Mouse (Mus musculus) neutrophil, adult 59 days (primary cell): ENCODE measurements around the gene Gpr108. TPM values are rescaled to one million over a fixed set of nuclear protein-coding genes. Genes with fewer than 3 reads are reported as not detected.

Experiments used
- total RNA-seq, 2 experiments: library from RNA; stranded (reverse); gene quantifications; 1 replicate in 1 of 2; 2 replicates in 1 of 2; pipeline ENCODE4 v1.2.4; 2023

Gpr108 gene
- 10 to 100 TPM; 52.0 to 56.1 TPM for total RNA-seq

DNA sequence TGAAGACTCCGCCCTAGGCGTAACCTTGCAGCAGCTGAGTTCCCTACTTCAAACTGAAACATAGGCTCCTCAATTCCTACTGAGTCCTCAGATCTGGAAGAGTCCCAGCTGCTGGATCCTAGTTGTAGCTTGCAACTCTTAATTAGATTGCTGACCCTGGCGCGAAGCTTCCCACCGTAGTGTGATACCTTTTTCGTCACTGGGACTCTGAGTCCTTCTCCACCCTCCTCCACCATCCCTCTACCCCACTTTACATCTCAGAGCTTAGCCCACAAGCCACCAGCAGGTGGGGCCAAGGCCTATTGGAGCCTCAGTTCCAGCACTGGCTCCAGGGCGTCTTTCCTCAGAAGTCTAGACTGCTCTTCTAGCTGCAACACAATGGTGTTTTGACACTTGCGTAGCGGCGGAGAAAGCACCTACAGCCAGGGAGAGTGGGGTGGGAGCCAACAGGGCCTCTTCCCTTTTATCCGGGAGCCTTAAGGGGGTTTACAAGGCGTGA is at the start of gene Gpr108:
TSS of gene Gpr108 (minus strand) at position 246 of the 499 bp plus-strand sequence.

DNA sequence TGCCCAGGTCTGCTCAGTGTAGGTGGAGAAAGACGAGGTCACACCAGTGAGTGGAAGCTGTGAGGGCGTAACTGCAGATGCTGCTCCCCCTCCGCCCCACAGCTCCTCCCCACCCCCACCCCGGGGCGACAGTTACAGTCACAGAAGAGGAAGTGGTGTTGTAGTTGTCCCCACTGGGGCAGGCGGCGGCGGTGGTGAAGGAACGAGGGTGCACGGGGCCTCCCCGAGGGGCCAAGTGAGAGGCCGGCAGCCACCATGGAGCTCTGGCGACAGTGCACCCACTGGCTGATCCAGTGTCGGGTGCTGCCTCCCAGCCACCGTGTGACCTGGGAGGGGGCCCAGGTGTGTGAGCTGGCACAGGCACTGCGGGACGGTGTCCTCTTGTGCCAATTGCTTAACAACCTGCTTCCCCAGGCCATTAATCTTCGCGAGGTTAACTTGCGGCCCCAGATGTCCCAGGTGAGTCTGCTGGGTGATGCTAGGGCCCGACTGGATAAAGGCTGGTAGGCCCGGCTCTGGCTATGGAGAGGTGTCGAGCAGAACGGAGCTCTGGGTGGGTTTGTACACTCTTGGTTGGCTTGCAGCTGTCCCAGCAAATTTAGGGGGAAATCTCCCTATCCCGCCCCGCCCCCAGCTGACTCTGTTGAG is 30.8 kb upstream of the Gpr108 start, which contains the start of gene Vav1:
TSS of gene Vav1 (plus strand) at position 158 of the 648 bp plus-strand sequence.

DNA sequence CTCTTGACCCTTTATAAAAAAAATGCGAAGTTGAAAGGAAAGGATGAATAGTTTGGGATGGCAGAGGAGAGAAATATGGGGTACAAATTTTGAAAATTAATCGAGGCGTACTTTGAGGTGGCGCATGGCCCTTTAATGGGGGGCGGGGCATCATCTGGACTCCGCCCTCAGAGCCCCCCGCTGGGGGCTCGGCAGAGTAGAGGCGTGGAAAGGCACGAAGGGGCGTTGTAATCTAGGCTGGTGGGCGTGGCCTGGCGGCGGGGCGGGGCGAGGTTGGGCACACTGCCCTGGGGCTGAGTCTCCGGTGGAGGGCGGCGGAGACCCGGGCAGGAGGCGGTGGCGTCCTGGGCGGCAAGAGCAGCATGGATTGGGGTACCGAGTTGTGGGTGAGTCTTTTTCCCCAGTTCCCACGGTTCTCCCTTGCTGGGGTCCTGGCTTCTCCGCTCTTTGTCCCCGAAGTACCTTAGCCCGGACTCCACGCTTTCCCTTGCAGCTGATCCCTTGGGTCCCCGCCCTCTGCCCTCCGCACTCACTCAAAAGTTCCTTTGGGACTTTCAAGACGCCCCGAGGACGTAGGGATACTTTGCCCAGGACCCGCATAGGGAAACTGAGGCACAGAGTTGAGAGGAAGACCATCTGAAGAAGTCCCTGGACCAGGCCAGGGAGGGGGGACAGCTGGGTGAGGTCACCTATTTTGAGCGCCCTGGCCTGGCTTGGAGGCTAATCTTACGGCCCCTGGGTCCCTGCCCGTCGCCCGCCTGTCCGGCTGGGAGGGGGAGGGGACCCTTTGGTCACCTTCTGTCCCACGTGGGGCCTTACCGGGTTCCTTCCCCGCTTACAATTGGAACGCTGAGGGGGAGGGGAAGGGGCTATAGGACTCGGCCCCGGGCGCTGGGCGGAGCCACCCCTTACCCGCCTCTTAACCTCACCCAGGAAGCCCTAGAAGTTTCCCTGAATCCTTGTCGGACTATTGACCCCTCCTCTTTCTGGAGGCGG is 1.2 kb upstream of the Gpr108 start, which contains the start of gene Trip10:
TSS of gene Trip10 (plus strand) at position 270 of the 996 bp plus-strand sequence.

DNA sequence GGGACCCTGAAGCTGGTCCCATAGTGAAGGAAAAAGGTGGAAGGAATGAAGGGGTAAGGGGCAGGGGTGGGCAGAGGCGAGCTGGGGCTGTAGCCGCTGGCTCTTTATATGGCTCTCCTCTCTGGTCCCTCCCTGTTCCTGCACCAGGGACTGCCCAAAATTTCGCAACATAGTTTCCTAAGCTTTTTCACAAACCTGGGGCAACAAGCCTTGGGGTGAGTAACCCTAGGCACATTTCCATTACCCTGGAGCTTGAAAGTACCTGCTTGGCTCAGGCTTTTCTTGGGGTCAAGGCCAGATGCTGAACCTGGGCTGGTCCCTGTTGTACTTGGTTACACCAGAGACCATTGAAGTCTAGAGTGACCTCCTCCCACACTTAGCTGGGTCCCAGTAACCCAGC is 20.2 kb downstream of the Gpr108 start, which contains the start of gene C3:
TSS of gene C3 (minus strand) at position 123 of the 400 bp plus-strand sequence.

DNA sequence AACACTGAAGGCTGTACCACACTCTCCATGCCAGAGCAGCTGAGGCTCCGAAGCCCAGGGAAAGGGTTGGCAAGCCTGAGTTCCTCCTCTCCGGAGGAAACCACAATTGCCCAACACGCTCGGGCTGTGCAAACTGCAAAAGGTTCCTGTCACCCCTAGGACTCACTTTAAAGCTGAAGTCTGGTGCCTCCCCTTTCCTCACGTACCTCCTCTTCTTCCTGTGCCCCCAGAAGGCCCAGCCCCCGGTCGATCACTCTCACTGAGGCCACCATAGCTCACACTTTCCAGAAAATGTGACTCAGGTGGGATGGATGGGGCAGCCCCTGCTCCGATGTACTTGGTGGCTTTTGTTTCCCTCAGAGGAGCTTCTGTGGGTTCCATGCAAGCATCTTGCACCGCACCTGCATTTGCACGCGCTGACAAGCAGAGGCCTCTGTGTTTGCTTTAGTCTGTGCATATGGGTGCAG is 54.2 kb downstream of the Gpr108 start, which contains the start of gene Tnfsf14:
TSS of gene Tnfsf14 (minus strand) at position 137 of the 467 bp plus-strand sequence.

Other genes starting within 250 kb of the Gpr108 start
- gene Pspn, start 248.4 kb downstream of the Gpr108 start, total RNA-seq: 1 to 10 TPM in 1 of 2 experiments, not detected in 1; 2.3 TPM
- 10 to 100 TPM; 48.4 to 52.2 TPM for gene Gtf2f1, start 237.2 kb downstream of the Gpr108 start, total RNA-seq
- gene Gm17949, start 237.0 kb downstream of the Gpr108 start, total RNA-seq: under 1 TPM; 0.31 to 0.33 TPM
- 10 to 100 TPM; 95.8 to 99.2 TPM for gene Khsrp, start 216.9 kb downstream of the Gpr108 start, total RNA-seq
- not detected for gene Slc25a41, start 206.8 kb downstream of the Gpr108 start, total RNA-seq
- gene Crb3, start 189.3 kb downstream of the Gpr108 start, total RNA-seq: under 1 TPM in 1 of 2 experiments, not detected in 1; 0.64 TPM
- gene Slc25a23, start 188.6 kb downstream of the Gpr108 start, total RNA-seq: 1 to 10 TPM; 2.1 to 3.4 TPM
- gene Dennd1c, start 169.9 kb downstream of the Gpr108 start, total RNA-seq: 100 to 1,000 TPM; 190 to 192 TPM
- gene Tubb4a, start 160.7 kb downstream of the Gpr108 start, total RNA-seq: under 1 TPM in 1 of 2 experiments, not detected in 1; 0.16 TPM
- gene Tnfsf9, start 143.1 kb downstream of the Gpr108 start, total RNA-seq: 1 to 10 TPM; 2.6 to 3.0 TPM
- gene Cd70, start 98.7 kb downstream of the Gpr108 start, total RNA-seq: not detected
- 10 to 100 TPM; 33.6 to 34.9 TPM for gene Tnfsf14, start 54.3 kb downstream of the Gpr108 start, total RNA-seq
- 100 to 1,000 TPM; 489 to 508 TPM for gene C3, start 20.3 kb downstream of the Gpr108 start, total RNA-seq
- gene Trip10, start 1.0 kb upstream of the Gpr108 start, total RNA-seq: 1 to 10 TPM; 3.7 to 5.0 TPM
- 100 to 1,000 TPM; 162 to 170 TPM for gene Vav1, start 30.7 kb upstream of the Gpr108 start, total RNA-seq
- gene Adgre1, start 110.2 kb upstream of the Gpr108 start, total RNA-seq: 10 to 100 TPM; 25.2 to 42.1 TPM